In genomic region chr9:21312134-21312533, GRCm38 (mm10) we compare ENCODE assay signal across 8 mouse cellular contexts. TPM values are rescaled to one million over a fixed set of nuclear protein-coding genes. Genes with fewer than 3 reads are reported as not detected.
DNase-seq lines count a peak whose midpoint lies in the region; ATAC-seq and TF ChIP-seq lines count a peak whose summit lies in the region.

Ap1m2 (minus strand) TSS chr9:21312337.

- H3K4me1 ChIP-seq in intestine, embryonic 15.5 days (replicated peaks), result no peaks in the 10 kb centered on the region
- H3K4me1 ChIP-seq in lung, adult 2 months (ENCODE audit: control insufficient read depth, insufficient read depth, low read length), result no peaks in the 10 kb centered on the region

- peak; percentile 79 for ATAC-seq in intestine, embryonic 15.5 days

- WGBS in intestine, embryonic 15.5 days, result 7% methylated on average over 35 of the region's 35 CpGs
- WGBS in lung, adult 2 months, result 18% methylated on average over 35 of the region's 35 CpGs

- peak; percentile 45 for DNase-seq in thymus, postnatal 4 days
- no peak for DNase-seq in thymus, postnatal 25 days
- peak; percentile 66 for DNase-seq in lung, adult 2 months
- peak; percentile 62 for DNase-seq in urinary bladder, postnatal 25 days (ENCODE audit: low spot score)
- no peak for DNase-seq in adrenal gland, postnatal 14 days
- no peak for DNase-seq in frontal cortex, postnatal 10 days (ENCODE audit: low spot score in 2 of 2)
- DNase-seq in right cerebral cortex, adult 18-20 months, result no peak

- peak within 1 kb of the TSS; percentile 48 for H3K4me3 ChIP-seq in intestine, embryonic 15.5 days (replicated peaks)
- H3K4me3 ChIP-seq in lung, adult 2 months (replicated peaks; ENCODE audit: extremely low read depth, low read depth, low read length), result peak within 1 kb of the TSS; percentile 58

- no peaks in the 10 kb centered on the region for H3K9me3 ChIP-seq in intestine, embryonic 15.5 days

- no peak for TF ChIP-seq CTCF in lung, adult 2 months (IDR thresholded peaks at IDR 0.05; ENCODE audit: insufficient read depth, low read length)

- H3K4me2 ChIP-seq in intestine, embryonic 15.5 days (replicated peaks), result peak within 1 kb of the TSS; percentile 55

- peaks cover 5% of the 10 kb centered on the region for H3K27me3 ChIP-seq in intestine, embryonic 15.5 days (replicated peaks)

- no peak within 1 kb of the TSS for H3K27ac ChIP-seq in intestine, embryonic 15.5 days

- TF ChIP-seq POLR2A in lung, adult 2 months (IDR thresholded peaks at IDR 0.05; ENCODE audit: borderline replicate concordance, extremely low read depth, low read depth, low read length), result peak; percentile 27; the same call in 1 of the 2 replicates

- H3K9ac ChIP-seq in intestine, embryonic 15.5 days, result peak within 1 kb of the TSS; percentile 54

- H3K36me3 ChIP-seq in intestine, embryonic 15.5 days, result no peaks in the 10 kb centered on the region

RNA-seq across cellular contexts. Expression of gene Ap1m2, which starts in this region (rescaled TPM):
- 106 and 115 TPM in 2 replicates for polyA plus RNA-seq in intestine, embryonic 15.5 days (2015; fragmentation: Nextera tagmentation; extraction: Ambion mirVana)
- polyA plus RNA-seq in lung, adult 2 months (2012; rRNA removed), result 21.4 and 33.9 TPM in 2 replicates
- total RNA-seq in adrenal gland, postnatal 14 days (2021), result not detected in 2 replicates

Comparison
In these comparisons a context has a peak if more than half of its experiments do, and no peak if none do; other contexts are left out.
1. DNase-seq: peak in thymus, postnatal 4 days (single experiment), lung, adult 2 months (single experiment) and urinary bladder, postnatal 25 days (single experiment); none in thymus, postnatal 25 days (single experiment), adrenal gland, postnatal 14 days (single experiment), frontal cortex, postnatal 10 days (0 of 2) and right cerebral cortex, adult 18-20 months (single experiment).